15 mouse cellular contexts compared by ENCODE assay signal in the genomic region with DNA sequence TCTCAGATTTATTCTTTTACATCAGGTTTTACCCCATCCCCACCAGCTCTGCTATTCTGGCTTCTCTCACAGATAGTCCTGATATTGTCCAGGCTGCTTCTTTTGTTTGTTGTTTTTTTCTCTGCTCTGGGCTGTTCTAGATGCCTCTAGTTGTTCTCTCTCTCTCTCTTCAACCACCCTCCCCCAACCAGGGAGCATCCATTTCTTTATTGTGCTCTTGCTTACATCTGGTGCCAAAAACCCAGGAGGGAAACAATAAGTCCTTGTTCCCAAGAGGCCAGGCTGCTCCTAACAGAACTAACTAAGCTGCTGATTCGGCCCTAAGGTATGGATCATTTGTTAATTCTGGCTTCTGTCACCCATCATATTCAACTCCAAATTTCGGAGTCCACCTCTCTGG.
"Had no signal": no experiment of that assay in that cellular context is flagged by ENCODE, and none has a peak within 500 bp of the region (broad histone marks: within the 10 kb centered on the region; RNA-seq: fewer than 3 reads in every experiment).

No protein-coding gene starts in this region.

- H3K4me3 ChIP-seq: limb, embryonic 15.5 days; liver, embryonic 12.5 days; midbrain, embryonic 10.5 days; midbrain, embryonic 15.5 days; neural tube, embryonic 13.5 days had no signal

- DNase-seq: kidney, adult 11 months; kidney, adult 9 months; kidney, postnatal 36 days; lung, embryonic 14.5 days; lung, postnatal 10 days; lung, postnatal 4 days; thymus, adult 18-20 months; thymus, postnatal 14 days had no signal

- H3K27ac ChIP-seq: kidney, postnatal 0 days; limb, embryonic 15.5 days; liver, embryonic 12.5 days; midbrain, embryonic 10.5 days; midbrain, embryonic 15.5 days; neural tube, embryonic 13.5 days; stomach, postnatal 0 days had no signal
